Mouse (Mus musculus) liver, postnatal 0 days (tissue): ENCODE data around the gene Fam114a1. TPM values are rescaled to one million over a fixed set of nuclear protein-coding genes. Genes with fewer than 3 reads are reported as not detected.
A peak's percentile ranks its signal among the peaks of the same experiment; 100 is the strongest.

ENCODE experiments used
- ATAC-seq: fragments of 200-750 bp; cut with Nextera tagmentation; 2 replicates; pipeline ENCODE4 v1.8.0; 2017; ENCODE audit warnings: mild to moderate bottlenecking, moderate library complexity
- DNase-seq: peaks from one replicate; pipeline ENCODE4 v3.0.0-alpha.2; 2016
- H3K27ac ChIP-seq: fragments of 300-500 bp; sonication (generic); 2 replicates; pipeline ENCODE4 v1.5.1; 2014; ENCODE audit warnings: antibody characterized with exemption, moderate library complexity, mild to moderate bottlenecking, low read depth
- H3K27me3 ChIP-seq: fragments of 300-500 bp; sonication (generic); 2 replicates; pipeline ENCODE4 v1.6.1; 2014; ENCODE audit warnings: low read length, control low read depth, mixed read lengths; ENCODE audit not compliant: insufficient read depth
- H3K36me3 ChIP-seq: fragments of 300-500 bp; sonication (generic); replicated peaks from 2 replicates; pipeline ENCODE4 v1.6.1; 2014; ENCODE audit warnings: mild to moderate bottlenecking, control low read depth, low read length, moderate library complexity, mixed read lengths; ENCODE audit not compliant: insufficient read depth
- H3K4me1 ChIP-seq: fragments of 300-500 bp; sonication (generic); 2 replicates; pipeline ENCODE4 v1.6.1; 2014; ENCODE audit warnings: antibody characterized with exemption, mild to moderate bottlenecking, control low read depth; ENCODE audit not compliant: insufficient read depth
- H3K4me2 ChIP-seq: fragments of 300-500 bp; sonication (generic); 2 replicates; pipeline ENCODE4 v1.6.1; 2014; ENCODE audit warnings: low read depth, mild to moderate bottlenecking, low read length, moderate library complexity, mixed read lengths
- H3K4me3 ChIP-seq: fragments of 300-500 bp; sonication (generic); 2 replicates; pipeline ENCODE4 v1.5.1; 2014; ENCODE audit warnings: low read depth, low read length
- H3K9ac ChIP-seq: fragments of 300-500 bp; sonication (generic); replicated peaks from 2 replicates; pipeline ENCODE4 v1.6.1; 2014; ENCODE audit warnings: mild to moderate bottlenecking, moderate library complexity
- H3K9me3 ChIP-seq: fragments of 300-500 bp; sonication (generic); 2 replicates; pipeline ENCODE4 v1.6.1; 2016; ENCODE audit warnings: mild to moderate bottlenecking, control low read depth, low read length, mixed read lengths
- CTCF ChIP-seq: sonication (generic); IDR thresholded peaks from 2 replicates; pipeline ENCODE4 v1.5.1; 2016; ENCODE audit warnings: antibody characterized with exemption, low read depth
- EP300 ChIP-seq: IDR thresholded peaks from 2 replicates; pipeline ENCODE4 v1.6.1; 2016; ENCODE audit warnings: antibody characterized with exemption, low read depth, mild to moderate bottlenecking
- WGBS: fragments of 180-500 bp; shearing (Covaris S2); extraction: QIAGEN DNeasy Blood & Tissue Kit; methylation state at CpG from one replicate; pipeline ENCODE4 v1.1.7; 2014; ENCODE audit not compliant: insufficient replicate concordance; 5-methylcytosine and 5-hydroxymethylcytosine counted together
- polyA plus RNA-seq: library from polyadenylated mRNA; unstranded; fragments of >200 nt; fragmentation: Nextera tagmentation; extraction: Ambion mirVana; gene quantifications from 2 replicates; pipeline ENCODE4 v1.2.1, GENCODE M21; 2015

The Fam114a1 gene
- polyA plus RNA-seq, 1 experiment from 2014 or later = 10.2 TPM

- Histone ChIP-seq H3K36me3 (peaks cover 19% of the 10 kb centered on the region), H3K4me1 (peaks cover 3% of the 10 kb centered on the region), H3K9me3 (no peaks in the 10 kb centered on the region), H3K4me3 (no peak overlapping the region), H3K9ac (no peak overlapping the region), H3K27me3 (no peaks in the 10 kb centered on the region), H3K27ac (no peak overlapping the region), H3K4me2 (no peak overlapping the region)
- ATAC-seq = no peak
- no peak for TF ChIP-seq CTCF
- TF ChIP-seq EP300 = no peak
- WGBS = 66% methylated on average over 9 of the region's 9 CpGs
- DNase-seq = no peak
These were observed 58.1 kb downstream of the Fam114a1 start for GRCm38 (mm10) chr5:65028019-65028418.

- no peaks in the 10 kb centered on the region for H3K9me3 ChIP-seq
- WGBS = 82% methylated on average over 13 of the region's 13 CpGs
- H3K4me1 ChIP-seq = 0 out of 2 replicates have a peak, but pooled peaks cover 5% of the 10 kb centered on the region
- TF ChIP-seq EP300 = no peak
- no peak for TF ChIP-seq CTCF
- H3K4me2 ChIP-seq = no peak overlapping the region
- no peaks in the 10 kb centered on the region for H3K27me3 ChIP-seq
- no peak for DNase-seq
- no peak overlapping the region for H3K27ac ChIP-seq
- no peak overlapping the region for H3K9ac ChIP-seq
- H3K4me3 ChIP-seq = no peak overlapping the region
- peaks cover 19% of the 10 kb centered on the region for H3K36me3 ChIP-seq
- no peak for ATAC-seq
These were observed 66.7 kb downstream of the Fam114a1 start for GRCm38 (mm10) chr5:65036597-65036996.

GRCm38 (mm10) chr5:65038305-65038704 is 68.4 kb downstream of the Fam114a1 start:
- DNase-seq (peak; percentile 54), ATAC-seq (peak; percentile 51)
- WGBS = 47% methylated on average over 9 of the region's 9 CpGs

DNA sequence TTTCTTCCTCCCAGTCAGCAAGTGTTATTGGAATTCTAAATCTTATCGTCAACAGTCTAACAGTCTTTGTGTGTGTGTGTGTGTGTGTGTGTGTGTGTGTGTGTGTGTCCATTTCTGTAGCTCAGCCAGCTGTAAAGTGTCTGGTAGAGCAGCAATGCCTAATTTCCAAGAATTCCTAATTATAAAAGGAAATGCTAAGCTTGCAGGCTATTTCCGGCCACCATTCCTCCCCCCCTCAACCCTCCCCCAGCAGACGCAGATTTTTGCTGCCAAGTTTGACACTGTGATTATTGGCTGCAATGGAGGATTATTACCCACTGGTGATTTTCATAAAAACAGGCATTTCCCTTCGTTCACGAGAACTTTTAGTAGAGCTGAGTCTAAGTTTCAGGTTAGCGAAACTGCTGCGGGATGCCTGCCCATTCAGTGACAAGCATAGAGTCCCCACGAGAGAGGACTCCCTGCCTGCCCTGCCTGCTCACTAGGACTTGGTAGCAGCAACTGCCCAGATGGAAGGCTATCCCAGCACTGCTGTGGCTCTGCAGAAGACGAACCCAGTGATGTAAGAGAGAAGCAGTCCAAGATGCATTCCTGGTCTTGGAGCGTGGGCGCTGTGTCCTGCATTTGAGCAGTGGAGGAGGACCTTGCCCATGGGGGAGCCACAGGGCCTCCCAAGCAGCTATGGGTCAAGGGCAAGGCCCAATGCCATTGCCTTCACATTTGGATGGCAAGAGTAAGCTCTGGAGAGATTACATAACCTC is 69.1 kb downstream of the Fam114a1 start:
- peak overlapping the region; percentile 52 for H3K27ac ChIP-seq
- WGBS = 75% methylated on average over 11 of the region's 11 CpGs
- H3K4me1 ChIP-seq = 0 out of 2 replicates have a peak, but pooled peaks cover 5% of the 10 kb centered on the region
- H3K9ac ChIP-seq = no peak overlapping the region
- no peaks in the 10 kb centered on the region for H3K27me3 ChIP-seq
- no peak overlapping the region for H3K4me3 ChIP-seq
- H3K36me3 ChIP-seq = peaks cover 15% of the 10 kb centered on the region
- peak overlapping the region; percentile 14; the same call in 1 of the 2 replicates for H3K4me2 ChIP-seq
- DNase-seq (no peak), ATAC-seq (peak; percentile 19; the same call in 1 of the 2 replicates)
- TF ChIP-seq CTCF (no peak), EP300 (no peak)
- no peaks in the 10 kb centered on the region for H3K9me3 ChIP-seq

More at GRCm38 (mm10) chr5:65038305-65038704, 68.4 kb downstream of the Fam114a1 start:
- peak overlapping the region; percentile 14; the same call in 1 of the 2 replicates for H3K4me2 ChIP-seq
- peak overlapping the region; percentile 45; the same call in 1 of the 2 replicates for H3K27ac ChIP-seq
- no peaks in the 10 kb centered on the region for H3K27me3 ChIP-seq
- no peak overlapping the region for H3K4me3 ChIP-seq
- H3K9ac ChIP-seq = no peak overlapping the region
- 0 out of 2 replicates have a peak, but pooled peaks cover 5% of the 10 kb centered on the region for H3K4me1 ChIP-seq
- peaks cover 15% of the 10 kb centered on the region for H3K36me3 ChIP-seq
- TF ChIP-seq EP300 (no peak), CTCF (no peak)
- no peaks in the 10 kb centered on the region for H3K9me3 ChIP-seq

DNA sequence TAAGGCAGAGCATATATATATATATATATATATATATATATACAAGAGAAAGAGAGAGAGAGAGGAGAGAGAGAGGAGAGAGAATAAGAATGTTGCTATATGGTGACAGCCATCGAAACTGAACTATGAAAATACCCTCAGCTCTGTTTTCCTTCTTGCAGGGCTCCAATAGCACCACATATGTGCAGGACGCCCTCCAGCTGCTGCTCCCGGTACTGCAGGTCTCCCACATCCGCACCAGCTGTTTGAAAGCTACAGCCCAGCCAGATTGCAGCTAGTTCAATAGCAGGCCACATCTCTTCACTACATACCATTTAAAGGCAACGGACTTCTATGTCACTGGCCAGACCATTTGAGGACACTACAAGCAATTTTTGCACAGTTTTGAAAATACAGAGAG is 70.6 kb downstream of the Fam114a1 start:
- Histone ChIP-seq H3K27ac (no peak overlapping the region), H3K9me3 (no peaks in the 10 kb centered on the region), H3K9ac (no peak overlapping the region), H3K4me2 (no peak overlapping the region), H3K36me3 (peaks cover 7% of the 10 kb centered on the region), H3K4me3 (no peak overlapping the region), H3K4me1 (0 out of 2 replicates have a peak, but pooled peaks cover 5% of the 10 kb centered on the region), H3K27me3 (no peaks in the 10 kb centered on the region)
- TF ChIP-seq EP300 (no peak), CTCF (peak; percentile 57)
- WGBS = 68% methylated on average over 5 of the region's 5 CpGs
- DNase-seq = peak; percentile 43
- ATAC-seq = no peak

- Histone ChIP-seq H3K27me3 (no peaks in the 10 kb centered on the region), H3K4me1 (0 out of 2 replicates have a peak, but pooled peaks cover 5% of the 10 kb centered on the region), H3K4me2 (no peak overlapping the region), H3K9ac (no peak overlapping the region), H3K36me3 (no peaks in the 10 kb centered on the region; the same call in 1 of the 2 replicates), H3K27ac (no peak overlapping the region), H3K9me3 (no peaks in the 10 kb centered on the region), H3K4me3 (no peak overlapping the region)
- WGBS = 72% methylated on average over 11 of the region's 11 CpGs
- DNase-seq = no peak
- TF ChIP-seq EP300 (no peak), CTCF (no peak)
- no peak for ATAC-seq
These were observed 73.6 kb downstream of the Fam114a1 start for GRCm38 (mm10) chr5:65043407-65043895.
